Mouse (Mus musculus) ES-E14 (cell line): ENCODE results near the gene Ybx2.

Source experiments
- CHD2 ChIP-seq: IDR thresholded peaks from 2 replicates; pipeline ENCODE4 v1.6.1; 2014; ENCODE audit warnings: mild to moderate bottlenecking, low read depth, low read length, inconsistent platforms
- HCFC1 ChIP-seq: IDR thresholded peaks from 2 replicates; pipeline ENCODE4 v1.6.1; 2012; ENCODE audit warnings: low read length, inconsistent platforms, borderline replicate concordance; ENCODE audit not compliant: insufficient read depth
- MAFK ChIP-seq: IDR thresholded peaks from 2 replicates; pipeline ENCODE4 v1.6.1; 2014; ENCODE audit warnings: mild to moderate bottlenecking, low read depth, low read length, inconsistent platforms; ENCODE audit not compliant: insufficient read depth
- ZC3H11A ChIP-seq: IDR thresholded peaks from 2 replicates; pipeline ENCODE4 v1.6.1; 2012; ENCODE audit warnings: low read depth, mild to moderate bottlenecking, inconsistent platforms, low read length, borderline replicate concordance
- ZNF384 ChIP-seq: IDR thresholded peaks from 2 replicates; pipeline ENCODE4 v1.6.1; 2012; ENCODE audit warnings: low read depth, low read length, inconsistent platforms

GRCm38 (mm10) chr11:69936714-69937347 is 1.2 kb downstream of the Ybx2 start:
- TF ChIP-seq HCFC1 = no peak
- no peak for TF ChIP-seq ZNF384
- TF ChIP-seq CHD2 = no peak
- no peak for TF ChIP-seq MAFK
- TF ChIP-seq ZC3H11A = no peak
